Mouse (Mus musculus): ENCODE data around the gene Cnpy1.

Gene Cnpy1

DNA sequence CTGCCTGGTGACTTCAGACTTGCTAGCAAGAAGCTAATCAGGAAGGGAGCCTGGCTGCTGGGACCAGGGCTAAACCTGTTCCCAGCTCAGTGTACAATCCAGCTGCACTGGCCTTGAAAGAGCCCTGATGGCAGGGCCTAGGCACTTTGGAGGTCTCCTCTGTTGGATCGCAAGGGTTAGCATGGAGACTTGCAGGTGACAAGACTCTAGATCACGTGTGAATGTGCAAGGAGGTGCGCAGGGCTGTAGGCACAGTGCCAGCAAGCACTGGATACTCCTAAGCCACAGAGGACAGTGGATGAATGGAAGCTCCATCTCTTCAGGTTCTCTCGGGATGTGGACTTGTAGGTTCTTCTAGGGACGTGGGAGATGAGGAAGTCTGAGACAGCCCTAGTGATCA is 6.7 kb downstream of the Cnpy1 start:
- DNase-seq = no peak

- no peak for DNase-seq
Observed at GRCm38 (mm10) chr5:28238152-28238551, 7.5 kb downstream of the Cnpy1 start.

- no peak for DNase-seq
Observed at GRCm38 (mm10) chr5:28237715-28238114, 7.9 kb downstream of the Cnpy1 start.

GRCm38 (mm10) chr5:28237055-28237454 is 8.6 kb downstream of the Cnpy1 start:
- DNase-seq = peak; percentile 29

- no peak for DNase-seq
Observed at GRCm38 (mm10) chr5:28236098-28236497, 9.5 kb downstream of the Cnpy1 start.

DNA sequence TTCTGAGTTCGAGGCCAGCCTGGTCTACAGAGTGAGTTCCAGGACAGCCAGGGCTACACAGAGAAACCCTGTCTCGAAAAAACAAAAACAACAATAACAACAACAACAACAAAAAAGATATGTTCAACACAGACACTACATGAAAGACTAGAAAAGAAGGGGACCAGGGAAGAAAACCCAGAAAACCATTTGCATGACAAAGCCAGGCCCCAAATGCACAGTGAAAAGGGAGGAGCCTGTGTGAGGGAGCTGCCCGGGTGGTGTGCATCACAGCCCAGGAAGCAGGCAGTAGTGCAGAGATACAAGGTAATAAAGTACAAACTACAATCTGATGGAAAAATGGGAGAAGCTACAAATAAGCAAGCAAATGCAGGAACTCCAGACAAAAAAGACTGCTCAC is 13.5 kb downstream of the Cnpy1 start:
- no peak for DNase-seq

- DNase-seq = no peak
Observed at GRCm38 (mm10) chr5:28219596-28219995, 26.0 kb downstream of the Cnpy1 start.

- DNase-seq = no peak
Observed at GRCm38 (mm10) chr5:28213441-28213840, 32.2 kb downstream of the Cnpy1 start.

- DNase-seq = no peak
Observed at GRCm38 (mm10) chr5:28211651-28212310, 33.8 kb downstream of the Cnpy1 start.

- DNase-seq = no peak
Observed at GRCm38 (mm10) chr5:28210591-28211550, 34.7 kb downstream of the Cnpy1 start.

DNA sequence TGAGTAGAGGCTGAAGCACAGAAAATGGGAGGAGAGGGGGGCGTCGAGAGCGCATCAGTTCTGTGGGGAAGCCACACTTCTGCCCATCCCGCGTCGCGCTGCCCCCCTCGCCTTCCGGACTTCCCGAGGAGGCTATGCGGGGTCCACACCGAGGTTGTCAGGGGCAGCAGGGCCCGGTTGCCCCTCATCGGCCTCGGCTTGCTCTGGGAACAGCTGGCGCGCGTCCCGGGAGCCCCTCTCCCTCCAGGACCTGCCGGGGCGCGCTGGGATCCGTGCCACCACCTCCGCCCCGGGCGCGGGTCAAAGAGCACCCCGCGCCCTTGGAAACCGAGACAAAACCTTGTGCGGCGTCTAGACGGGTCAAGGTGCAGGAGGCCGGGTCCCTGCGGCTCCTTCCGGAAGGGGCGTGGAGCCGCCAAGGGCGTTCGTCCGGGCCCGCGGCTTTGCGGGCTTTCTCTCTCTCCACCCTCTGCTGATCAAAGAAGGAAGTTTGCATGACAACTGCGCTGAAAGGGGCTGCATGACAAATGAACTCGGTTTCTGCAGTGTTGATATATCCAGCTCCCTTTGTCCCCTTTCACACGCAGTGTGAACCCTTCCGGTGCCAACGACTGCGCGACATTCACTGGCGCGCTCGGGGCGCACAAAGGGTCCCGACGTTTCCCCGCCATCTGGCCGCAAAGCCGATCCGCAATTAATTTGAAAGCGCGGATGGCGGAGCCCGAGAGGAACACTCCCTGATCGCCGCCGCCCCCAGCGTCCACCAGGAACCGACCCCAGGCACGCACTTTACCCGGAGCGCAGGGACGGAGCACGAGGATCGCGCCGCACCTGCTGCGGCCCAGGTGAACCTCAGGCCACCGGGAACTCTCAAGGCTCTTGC is 35.8 kb downstream of the Cnpy1 start:
- DNase-seq = peak; percentile 18

DNA sequence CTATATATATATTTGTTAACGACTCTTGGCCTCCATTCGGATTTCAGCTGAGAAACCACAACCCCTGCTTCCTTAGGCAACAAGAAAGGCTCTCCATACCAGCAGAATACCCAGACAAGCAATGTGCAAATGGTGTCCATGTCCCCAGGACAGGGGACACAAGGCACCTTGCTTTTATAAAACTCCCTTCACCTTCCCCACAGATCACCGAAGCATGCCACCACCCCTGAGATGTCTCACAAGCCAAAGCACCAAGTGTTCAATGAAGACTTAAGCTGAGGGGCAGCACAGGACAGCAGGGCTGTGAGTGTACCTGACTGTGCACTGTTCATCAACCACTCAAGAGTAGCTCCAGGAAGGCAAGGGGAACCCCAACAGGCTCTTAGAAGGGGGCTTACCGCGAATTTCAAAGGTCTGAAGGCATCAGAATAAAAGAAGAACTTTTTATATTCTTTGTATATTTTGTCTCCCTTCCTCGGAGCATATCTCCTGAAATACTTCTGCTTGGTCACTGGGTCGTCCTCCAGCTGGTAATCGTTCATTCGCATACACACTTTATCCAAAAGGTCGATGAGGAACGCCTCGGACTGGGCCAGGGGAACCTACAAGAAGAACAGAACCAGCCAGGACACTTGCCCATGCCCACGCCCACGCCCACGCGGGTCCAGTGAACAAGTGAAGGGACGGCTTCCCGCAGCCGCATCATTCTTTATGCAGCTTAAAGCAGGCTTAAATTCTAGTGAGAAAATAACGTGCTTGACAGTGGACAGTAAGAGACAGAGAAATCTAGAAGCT is 36.7 kb downstream of the Cnpy1 start:
- no peak for DNase-seq

- DNase-seq = no peak
Observed at GRCm38 (mm10) chr5:28207043-28207442, 38.6 kb downstream of the Cnpy1 start.

GRCm38 (mm10) chr5:28206448-28206847 is 39.2 kb downstream of the Cnpy1 start:
- DNase-seq = no peak

DNA sequence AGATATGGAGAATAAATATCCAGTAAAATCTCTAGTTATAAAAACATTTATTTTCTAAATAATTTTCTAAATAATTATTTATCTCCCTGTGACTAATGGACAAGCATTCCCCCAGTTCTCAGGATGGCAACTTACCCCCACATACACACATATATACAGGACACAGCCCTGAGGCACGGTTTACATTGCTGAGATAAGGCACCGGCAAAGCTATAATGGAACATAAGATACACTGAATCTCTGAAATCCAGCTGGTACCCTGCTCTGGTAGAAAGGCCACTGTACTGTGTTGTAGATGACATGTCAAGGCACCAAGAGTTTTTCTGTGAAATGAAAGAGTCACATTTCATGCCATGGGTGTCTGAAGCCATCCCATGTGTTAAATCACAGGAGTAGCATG is 40.9 kb downstream of the Cnpy1 start:
- no peak for DNase-seq

DNA sequence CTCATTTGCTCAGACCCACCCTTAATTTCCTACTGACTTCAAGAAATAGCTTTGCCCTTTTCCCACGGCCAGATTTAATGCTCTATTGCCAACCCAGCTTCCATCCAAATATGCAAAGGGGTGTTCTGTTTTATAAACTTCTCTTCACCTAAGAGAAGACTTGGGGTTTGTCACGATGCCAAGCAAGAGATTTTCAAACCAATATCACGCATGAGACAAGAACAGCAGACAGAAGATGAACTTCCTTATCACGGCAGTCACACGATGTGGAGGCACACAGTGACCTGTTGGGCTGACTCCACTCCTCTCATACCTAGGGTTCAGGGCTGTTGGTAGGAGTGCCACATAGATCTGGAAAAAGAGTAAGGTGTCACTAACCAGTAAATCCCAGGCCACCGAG is 42.5 kb downstream of the Cnpy1 start:
- no peak for DNase-seq

GRCm38 (mm10) chr5:28199089-28199873 is 46.3 kb downstream of the Cnpy1 start:
- no peak for DNase-seq

DNA sequence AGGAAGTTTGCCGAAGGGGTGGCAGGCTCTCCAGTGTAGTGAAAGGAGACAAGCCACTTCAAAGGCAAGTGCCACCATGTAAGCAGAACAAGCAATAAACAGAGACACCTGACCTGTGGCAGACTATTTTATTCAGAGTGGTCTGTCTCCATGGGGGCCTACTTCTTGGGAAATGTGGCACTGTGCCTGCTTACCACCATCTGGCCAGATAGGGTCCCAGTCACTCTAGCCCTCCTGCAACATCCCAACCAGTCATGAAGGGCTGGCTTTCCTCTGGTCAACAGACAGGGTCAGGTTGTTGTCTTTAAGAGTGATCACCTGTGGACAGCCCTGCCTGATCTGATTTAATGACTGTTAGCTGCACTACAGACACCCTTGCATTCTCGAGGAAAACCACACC is 50.1 kb downstream of the Cnpy1 start:
- DNase-seq = no peak

DNA sequence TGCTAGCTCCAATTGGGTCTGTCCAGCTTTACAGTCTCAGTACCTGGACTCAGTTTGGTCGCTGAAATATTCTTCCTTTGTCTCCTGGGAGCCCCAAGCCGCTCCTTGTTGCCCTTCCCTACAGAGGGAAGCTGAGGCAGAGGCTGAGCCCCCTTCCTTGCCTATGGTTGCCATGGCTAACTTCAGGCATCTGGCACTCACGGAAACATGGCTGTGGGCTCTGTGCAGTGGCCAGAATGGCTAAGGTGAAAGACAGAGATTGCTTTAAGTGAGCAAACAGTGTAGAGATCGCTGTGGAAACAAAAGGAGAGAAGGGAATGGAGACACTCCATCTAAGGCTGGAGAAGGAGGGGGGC is 53.5 kb downstream of the Cnpy1 start:
- DNase-seq = no peak

DNA sequence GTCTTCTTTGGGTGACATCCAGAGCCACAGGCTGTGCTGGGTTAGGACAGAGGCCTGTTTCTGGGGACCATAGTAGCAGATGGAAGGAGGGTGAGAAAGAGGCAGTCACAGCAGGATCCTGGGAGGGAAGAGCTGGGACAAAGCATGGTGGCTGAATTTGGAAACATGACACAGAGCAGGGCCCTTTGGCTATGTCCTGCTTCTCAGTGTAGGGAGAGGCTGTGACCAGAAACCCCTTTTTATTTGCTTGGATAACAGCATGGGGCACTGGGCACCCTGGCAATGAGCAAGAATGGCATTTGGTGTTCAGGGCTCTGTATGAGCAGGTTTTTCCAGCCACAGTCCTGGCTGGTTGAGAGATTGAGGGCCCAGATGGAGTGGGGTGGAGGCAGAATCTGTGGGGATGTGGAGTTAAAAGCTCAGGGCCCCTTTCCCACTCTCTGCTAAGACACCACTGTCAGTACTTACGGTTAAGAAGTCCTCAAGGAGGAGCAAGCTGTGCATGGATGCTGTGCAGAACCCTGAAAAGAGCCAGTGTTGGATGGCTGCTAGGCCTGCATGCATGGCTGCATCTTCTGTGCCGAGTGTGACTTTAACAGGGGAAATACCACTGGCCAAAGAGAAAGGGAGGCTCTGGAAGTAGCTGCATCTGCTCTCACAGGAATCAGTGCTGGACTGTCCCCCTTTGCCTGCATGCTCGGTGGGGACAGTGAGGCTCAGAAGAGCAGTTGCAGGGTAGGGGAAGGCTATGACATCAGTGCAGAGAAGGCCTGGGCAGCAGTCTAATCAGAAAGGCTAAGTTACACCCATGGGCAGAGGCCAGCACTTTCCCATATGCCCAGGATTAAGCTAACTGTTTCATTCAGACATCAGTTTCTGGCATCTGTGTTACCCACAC is 54.2 kb downstream of the Cnpy1 start:
- no peak for DNase-seq

Data from right cerebral cortex, postnatal 4 days (tissue).